Mouse (Mus musculus) 3134 (cell line): ENCODE measurements around the gene Ppil1.

Experiments used
- DNase-seq: peaks from one replicate; pipeline ENCODE4 v3.0.0-alpha.2; 2011; ENCODE audit warnings: low spot score; ENCODE audit not compliant: insufficient read length; ENCODE audit errors: extremely low read depth

The Ppil1 gene

GRCm38 (mm10) chr17:29211836-29212235 lies 52.1 kb downstream of the Ppil1 start:
- DNase-seq, result no peak

GRCm38 (mm10) chr17:29210037-29210436 lies 53.9 kb downstream of the Ppil1 start:
- no peak for DNase-seq

DNA sequence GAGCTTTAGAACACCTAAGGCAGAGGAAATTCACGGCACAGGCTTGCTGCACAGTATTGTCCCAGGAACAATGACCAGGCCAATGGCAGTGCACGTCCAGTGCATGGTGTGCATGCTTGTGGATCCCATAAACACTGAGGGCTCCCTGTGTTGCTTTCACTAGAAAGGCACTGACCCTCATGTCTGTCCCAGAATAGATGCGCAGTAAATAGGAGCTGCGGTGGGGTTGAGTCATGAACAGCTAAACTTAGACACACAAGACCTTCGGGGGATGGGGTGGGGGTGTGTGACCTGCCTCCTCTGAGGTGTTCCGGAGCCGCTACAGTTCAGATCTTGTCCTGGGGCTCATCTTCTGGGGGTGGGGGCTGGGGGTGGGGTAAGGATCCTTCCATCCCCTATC lies 57.9 kb downstream of the Ppil1 start:
- no peak for DNase-seq

- no peak for DNase-seq
Observed at GRCm38 (mm10) chr17:29202604-29203003, 61.4 kb downstream of the Ppil1 start.
